Mouse (Mus musculus): ENCODE measurements around the gene Rpia. TPM values are rescaled to one million over a fixed set of nuclear protein-coding genes. Genes with fewer than 3 reads are reported as not detected.
A peak's percentile ranks its signal among the peaks of the same experiment; 100 is the strongest.
"Not testable (repeated sequence)": the region's sequence is repeated elsewhere in the genome, so short reads cannot be mapped to it uniquely, and the experiment has no call there.

Gene Rpia
- 143 and 145 TPM in 2 replicates for total RNA-seq (2017)

GRCm38 (mm10) chr6:70791824-70792535 is at the start of gene Rpia:
Gene Rpia (minus strand): TSS chr6:70792232.
- peak; percentile 82 for ATAC-seq (replicated peaks; ENCODE audit: low read depth, poor library complexity, severe bottlenecking)

- ATAC-seq (replicated peaks; ENCODE audit: low read depth, poor library complexity, severe bottlenecking): no peak
These were observed 48.2 kb upstream of the Rpia start for GRCm38 (mm10) chr6:70840281-70840680.

DNA sequence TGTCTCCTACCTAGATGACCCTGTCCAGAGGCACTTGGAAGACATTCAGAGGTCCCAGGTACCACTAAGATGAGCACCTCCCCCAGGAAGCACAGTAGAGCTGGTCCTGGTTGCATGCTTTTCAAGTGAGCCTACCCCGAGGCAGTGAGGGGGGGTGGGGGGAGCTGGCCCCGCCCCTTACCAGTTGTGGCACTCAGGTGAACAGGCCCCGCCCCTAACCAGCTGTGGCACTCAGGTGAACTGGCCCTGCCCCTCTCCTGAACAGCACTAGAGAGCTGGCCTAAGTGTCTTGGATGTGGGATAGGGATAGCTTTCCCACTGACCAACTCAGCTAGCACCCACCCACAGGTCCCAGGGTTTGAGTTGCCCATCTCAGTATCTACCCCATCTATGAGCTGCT is 46.5 kb upstream of the Rpia start:
- ATAC-seq (replicated peaks; ENCODE audit: low read depth, poor library complexity, severe bottlenecking): no peak

DNA sequence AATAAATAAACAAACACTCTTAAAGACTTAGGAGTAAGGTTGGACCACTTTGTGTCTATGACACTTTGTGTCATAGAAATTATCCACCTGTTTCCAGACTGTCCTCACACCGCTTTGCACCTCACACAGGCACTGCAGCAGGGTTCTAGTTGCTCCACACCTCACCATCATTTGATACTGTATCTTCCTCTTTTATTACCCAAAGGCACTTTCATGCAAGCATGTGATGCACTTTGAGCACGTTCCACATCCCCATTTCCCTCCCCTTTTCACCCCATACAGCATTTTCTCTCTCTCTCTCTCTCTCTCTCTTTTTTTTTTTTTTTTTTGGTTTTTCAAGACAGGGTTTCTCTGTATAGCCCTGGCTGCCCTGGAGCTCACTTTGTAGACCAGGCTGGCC is 45.3 kb upstream of the Rpia start:
- ATAC-seq (replicated peaks; ENCODE audit: low read depth, poor library complexity, severe bottlenecking): peak; percentile 87

DNA sequence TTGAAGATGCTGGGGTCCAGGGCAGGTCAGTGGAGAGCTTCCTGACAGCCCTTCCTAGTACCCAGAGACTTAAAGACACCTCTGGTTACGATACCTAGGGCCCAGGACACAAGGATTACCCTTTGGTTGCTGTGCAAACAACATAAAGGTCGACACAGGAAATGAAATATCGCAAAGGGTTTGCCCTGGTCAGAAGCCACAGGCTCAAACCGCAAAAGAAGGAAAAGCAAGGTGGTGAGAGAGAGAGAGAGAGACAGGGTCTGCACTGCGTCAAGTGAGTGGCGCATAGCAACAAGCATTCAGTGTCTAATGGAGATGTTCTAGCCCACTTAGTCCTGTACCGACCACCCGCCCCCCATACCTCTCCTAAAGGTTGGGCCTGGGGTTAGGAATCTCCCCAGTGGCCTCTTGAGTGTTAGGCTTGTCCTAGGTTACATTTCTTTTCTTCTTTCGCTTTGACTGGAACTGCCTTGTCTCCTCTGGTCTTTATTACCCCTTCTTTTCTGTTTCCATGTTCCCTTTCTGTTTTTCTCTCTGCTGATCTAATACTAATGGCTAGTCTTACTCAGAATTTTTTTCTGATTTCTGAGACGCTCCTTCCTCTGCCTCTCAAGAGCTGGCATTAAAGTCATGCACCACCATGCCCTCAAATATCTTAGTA is 39.3 kb upstream of the Rpia start:
- ATAC-seq (replicated peaks; ENCODE audit: low read depth, poor library complexity, severe bottlenecking): peak; percentile 79

DNA sequence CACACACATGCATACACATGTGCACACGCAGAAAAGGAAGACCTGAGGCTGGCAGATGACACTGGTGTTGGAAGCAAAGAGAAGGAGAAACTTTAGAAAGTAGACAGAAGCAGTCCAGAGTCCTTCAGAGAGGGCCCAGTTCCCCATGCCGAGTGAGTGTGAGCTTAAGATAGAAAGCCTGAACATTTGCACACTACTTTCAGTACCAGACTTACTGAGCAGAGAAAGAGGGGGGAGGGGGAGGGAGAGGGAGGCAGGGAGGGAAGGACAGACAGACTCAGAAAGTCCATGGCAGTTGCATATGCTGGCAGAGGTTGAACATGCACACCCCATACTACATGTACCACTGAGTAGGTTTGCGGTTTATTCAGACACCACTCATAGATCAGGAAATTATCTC is 38.5 kb upstream of the Rpia start:
- peak; percentile 43; the same call in 1 of the 2 replicates for ATAC-seq (replicated peaks; ENCODE audit: low read depth, poor library complexity, severe bottlenecking)

- ATAC-seq (replicated peaks; ENCODE audit: low read depth, poor library complexity, severe bottlenecking): no peak
These were observed 37.4 kb upstream of the Rpia start for GRCm38 (mm10) chr6:70829451-70829850.

DNA sequence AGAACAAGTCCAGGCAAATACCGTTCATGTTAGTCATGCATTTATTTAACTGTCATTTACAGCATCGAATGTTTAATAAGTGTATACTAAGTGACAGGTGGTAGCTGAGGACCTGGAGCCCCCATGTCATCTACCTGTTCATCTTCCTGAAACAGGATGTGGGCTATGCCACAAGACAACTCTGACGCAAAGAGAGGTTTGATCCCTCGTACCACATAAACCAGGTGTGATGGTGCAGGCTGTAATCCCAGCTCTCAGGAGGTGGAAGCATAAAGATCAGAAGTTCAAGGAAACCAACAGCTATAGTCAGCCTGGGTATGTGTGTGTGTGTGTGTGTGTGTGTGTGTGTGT is 32.9 kb upstream of the Rpia start:
- no peak for ATAC-seq (replicated peaks; ENCODE audit: low read depth, poor library complexity, severe bottlenecking)

DNA sequence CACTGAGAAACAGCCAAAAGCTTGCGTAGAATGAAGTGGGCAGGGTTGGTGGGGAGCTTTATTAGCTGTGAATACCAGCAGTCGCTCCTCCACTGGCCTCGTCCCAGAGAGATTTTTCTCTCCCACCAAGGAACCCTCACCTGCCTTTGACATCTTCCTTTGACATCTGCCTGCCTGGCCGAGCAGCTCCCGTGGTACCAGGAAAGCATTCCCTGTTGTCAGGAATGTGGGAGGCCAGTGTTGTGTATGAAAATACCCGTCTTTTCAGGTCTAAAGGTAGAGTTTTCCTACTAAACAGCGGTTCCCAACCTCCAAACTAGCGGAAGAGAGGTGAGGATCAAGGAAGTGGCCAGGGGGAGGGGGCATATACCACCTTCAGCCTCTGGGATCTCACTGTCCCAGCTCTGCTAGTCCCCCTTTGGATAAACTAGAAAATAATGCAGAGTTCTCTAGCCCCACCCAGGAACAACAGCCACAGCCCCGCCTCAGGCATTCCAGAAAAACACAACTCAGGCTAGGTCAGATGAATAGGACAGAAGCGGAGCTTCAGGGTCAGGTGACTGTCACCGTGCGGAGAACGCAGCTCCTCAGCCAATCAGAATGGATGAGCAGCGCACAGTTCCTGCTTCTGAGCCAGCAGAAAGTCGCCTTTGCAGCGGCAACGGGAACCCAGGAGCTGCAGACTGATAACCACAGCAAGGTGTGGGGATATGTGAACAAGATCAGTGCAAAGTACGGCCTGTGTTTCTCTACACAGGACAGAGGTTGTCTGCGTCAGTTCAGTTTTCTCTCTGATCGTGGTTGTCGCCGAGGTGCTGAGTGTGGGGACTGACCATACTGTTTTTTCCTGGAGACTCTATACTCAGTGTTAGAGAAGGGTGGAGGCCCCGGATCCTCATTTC is 32.3 kb upstream of the Rpia start:
- peak; percentile 98 for ATAC-seq (replicated peaks; ENCODE audit: low read depth, poor library complexity, severe bottlenecking)

DNA sequence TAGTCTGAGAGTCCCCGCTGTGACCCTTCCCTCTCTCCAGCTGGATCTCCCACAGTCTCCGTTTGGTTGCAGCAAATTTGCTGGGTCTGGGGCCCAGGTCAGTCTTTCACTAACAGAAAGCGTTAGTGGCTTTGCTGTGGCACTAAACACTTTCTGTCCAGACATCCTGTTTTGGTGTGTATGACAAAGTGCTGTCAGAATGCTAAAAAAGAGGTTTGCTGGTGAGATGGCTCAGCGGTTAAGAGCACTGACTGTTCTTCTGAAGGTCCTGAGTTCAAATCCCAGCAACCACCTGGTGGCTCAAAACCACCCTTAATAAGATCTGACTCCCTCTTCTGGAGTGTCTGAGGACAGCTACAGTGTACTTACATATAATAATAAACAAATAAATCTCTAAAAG is 31.2 kb upstream of the Rpia start:
- not testable (repeated sequence) for ATAC-seq (replicated peaks; ENCODE audit: low read depth, poor library complexity, severe bottlenecking)

DNA sequence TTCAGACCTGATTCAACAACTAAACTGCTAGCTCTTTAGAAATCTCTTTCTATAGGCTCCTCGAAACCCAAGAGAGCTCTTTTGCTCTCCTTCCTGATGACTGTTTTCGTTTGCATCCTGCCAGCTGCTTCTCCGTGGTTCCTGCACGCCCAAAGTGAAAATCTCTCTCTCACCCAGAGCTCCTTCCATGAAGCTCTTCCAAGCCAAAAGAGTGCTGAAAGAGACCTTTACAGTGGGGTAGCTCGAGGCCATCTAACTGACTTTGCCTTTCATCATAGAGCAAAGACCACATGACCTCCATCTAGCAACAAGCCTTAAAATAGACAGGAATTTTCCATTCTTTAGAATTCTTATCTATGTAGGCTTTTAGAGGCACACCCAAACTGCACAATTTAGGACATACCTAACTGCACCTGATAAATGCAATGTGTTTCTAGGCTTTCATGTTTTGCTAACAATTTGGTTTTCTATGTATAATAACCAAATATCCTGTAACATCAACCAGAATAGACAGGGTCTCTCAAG is 30.4 kb upstream of the Rpia start:
- ATAC-seq (replicated peaks; ENCODE audit: low read depth, poor library complexity, severe bottlenecking): no peak

DNA sequence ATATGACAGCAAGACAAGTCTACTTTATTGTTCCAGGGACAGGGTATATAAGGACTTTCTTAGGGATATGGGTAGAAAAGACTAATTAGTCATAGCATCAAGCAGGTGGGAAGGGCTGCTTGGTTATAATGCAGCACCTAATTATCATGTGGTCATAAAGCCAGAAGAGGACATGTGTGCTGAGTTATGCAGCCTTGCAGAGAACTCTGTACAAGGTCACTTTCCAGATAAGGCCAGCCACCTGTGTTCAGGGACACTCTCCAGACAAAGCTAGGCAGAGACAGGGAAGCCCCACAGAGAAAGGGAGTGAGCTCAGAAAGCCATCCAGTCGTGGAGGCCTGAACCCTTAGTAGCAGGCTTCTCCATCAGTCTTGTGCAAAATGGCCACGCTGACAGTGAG is 29.5 kb upstream of the Rpia start:
- ATAC-seq (replicated peaks; ENCODE audit: low read depth, poor library complexity, severe bottlenecking): no peak

DNA sequence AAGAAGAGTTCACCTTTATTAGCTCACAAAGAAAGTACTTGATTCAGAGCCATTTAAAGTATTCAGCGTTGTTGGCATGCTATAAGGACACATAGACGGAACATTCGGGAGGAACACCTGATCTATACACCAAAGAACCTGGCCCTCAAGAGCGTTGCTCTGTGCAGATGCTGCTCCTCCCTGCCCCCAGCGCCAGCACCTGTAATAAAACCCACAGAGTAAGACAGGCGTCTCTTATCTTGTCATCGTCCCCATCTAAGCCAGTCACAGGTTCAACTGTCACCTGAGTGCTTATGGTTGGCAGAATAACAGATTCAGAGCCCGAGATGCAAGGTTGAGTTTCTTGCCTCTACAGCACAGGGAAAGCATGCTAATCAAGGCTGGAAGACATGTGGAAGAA is 23.4 kb upstream of the Rpia start:
- ATAC-seq (replicated peaks; ENCODE audit: low read depth, poor library complexity, severe bottlenecking): no peak

DNA sequence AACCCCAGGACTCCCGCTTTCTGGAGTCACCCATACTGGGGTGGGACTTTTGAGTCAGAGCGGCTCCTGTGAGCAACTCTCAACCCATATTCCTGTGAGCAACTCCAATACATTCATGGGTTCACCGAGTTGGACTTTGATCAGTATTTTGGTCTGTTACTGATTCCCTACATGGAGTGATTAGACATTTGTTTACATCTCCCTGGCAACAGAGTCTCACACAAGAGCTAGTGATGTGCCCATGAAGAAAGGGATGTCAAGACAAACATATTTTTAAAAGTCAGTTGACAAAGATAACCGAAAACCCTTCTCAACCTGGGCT is 22.6 kb upstream of the Rpia start:
- no peak for ATAC-seq (replicated peaks; ENCODE audit: low read depth, poor library complexity, severe bottlenecking)

DNA sequence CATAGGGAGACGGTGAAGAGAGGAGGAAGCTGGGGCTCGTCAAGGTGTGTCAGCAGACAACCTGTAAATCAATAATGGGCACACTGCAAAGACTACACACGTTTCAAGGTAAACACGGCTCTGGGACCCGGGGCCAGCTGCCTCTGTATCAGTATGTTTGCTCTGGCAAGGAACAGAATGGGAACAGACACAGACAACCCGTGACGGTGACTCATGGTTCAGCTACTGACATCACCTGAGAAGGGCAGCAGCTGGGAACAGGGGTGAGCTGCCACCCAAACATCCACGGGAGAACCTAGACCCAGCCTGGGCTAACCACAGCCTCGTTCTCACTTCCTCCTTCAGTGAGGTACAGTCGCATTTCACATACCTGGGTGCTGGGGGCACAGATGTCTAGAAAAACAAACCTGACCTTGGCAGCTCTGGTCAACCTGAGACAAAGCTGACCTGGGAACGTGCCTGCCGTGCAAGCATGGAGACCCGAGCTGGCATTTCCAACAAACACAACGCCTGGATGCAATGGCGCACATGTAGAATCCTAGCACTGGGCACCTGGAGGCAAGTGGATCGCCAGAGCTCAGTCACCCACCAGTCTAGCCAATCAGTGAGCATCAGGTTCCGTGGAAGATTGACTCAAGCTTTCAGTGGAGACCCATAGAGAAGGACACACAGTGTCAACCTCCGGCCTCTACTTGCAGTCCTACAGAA is 22.0 kb upstream of the Rpia start:
- ATAC-seq (replicated peaks; ENCODE audit: low read depth, poor library complexity, severe bottlenecking): peak; percentile 43

DNA sequence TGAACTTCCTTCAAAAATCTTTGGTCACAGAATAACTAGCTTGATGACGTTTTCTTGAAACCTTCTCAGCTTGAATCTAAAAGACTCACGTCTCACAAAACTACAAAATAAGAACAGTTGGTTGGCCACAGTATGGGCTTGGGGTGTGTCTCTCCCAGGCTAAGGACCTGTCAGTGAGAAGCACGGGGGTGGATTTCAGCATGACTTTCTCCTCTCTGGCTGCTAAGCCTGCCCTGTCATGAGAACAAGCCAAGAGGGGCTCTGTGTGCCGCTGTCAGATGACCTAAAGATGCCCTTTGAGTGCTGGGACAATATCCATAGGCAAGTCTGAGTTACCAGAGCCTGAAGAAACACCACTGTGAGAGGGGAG is 20.5 kb upstream of the Rpia start:
- peak; percentile 13; the same call in 1 of the 2 replicates for ATAC-seq (replicated peaks; ENCODE audit: low read depth, poor library complexity, severe bottlenecking)

GRCm38 (mm10) chr6:70811557-70812525 is 19.8 kb upstream of the Rpia start:
- ATAC-seq (replicated peaks; ENCODE audit: low read depth, poor library complexity, severe bottlenecking): peak; percentile 88

GRCm38 (mm10) chr6:70810524-70810923 is 18.5 kb upstream of the Rpia start:
- no peak for ATAC-seq (replicated peaks; ENCODE audit: low read depth, poor library complexity, severe bottlenecking)

DNA sequence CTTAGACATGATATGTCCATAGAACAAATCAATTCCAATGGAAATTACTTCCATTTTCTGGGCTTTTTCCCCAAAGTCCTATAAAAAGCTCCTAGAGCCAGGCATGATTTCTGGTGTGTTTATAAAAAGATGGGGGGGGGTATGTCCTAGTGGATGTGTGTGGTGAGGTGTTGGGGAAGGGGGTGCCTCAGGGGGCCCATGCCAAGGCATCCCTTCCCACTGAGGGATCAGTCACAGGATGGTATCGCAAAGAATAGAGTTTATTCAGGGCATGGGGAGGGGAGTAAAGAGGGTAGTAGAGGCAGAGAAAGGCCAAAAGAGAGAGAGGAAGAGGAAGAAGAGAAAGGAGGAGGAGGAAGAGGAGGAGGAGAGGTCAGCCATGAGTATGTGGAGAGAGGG is 14.5 kb upstream of the Rpia start:
- ATAC-seq (replicated peaks; ENCODE audit: low read depth, poor library complexity, severe bottlenecking): no peak

All from common myeloid progenitor, adult 5-6 weeks (primary cell).